Mouse (Mus musculus) cerebellum, postnatal 14 days (tissue): ENCODE measurements around the gene Adss.

ENCODE experiments used
- DNase-seq, 2 experiments: peaks; one replicate each; pipeline ENCODE4 v3.0.0; 2021; ENCODE audit warnings: mixed read lengths in 2 of 2

Adss gene

GRCm38 (mm10) chr1:177727883-177728525 lies 68.3 kb downstream of the Adss start:
- DNase-seq: no peak

- DNase-seq: no peak
These were observed 69.4 kb downstream of the Adss start for GRCm38 (mm10) chr1:177726870-177727269.

- DNase-seq: no peak
These were observed 72.5 kb downstream of the Adss start for GRCm38 (mm10) chr1:177723786-177724185.

- DNase-seq: no peak
These were observed 77.3 kb downstream of the Adss start for GRCm38 (mm10) chr1:177719029-177719427.

- no peak for DNase-seq
These were observed 77.8 kb downstream of the Adss start for GRCm38 (mm10) chr1:177718340-177719028.

GRCm38 (mm10) chr1:177717057-177717835 lies 79.1 kb downstream of the Adss start:
- DNase-seq: peak; percentile 26 to 29

GRCm38 (mm10) chr1:177716448-177716847 lies 79.9 kb downstream of the Adss start:
- no peak for DNase-seq

- DNase-seq: no peak
These were observed 81.8 kb downstream of the Adss start for GRCm38 (mm10) chr1:177714397-177715012.

GRCm38 (mm10) chr1:177713635-177714396 lies 82.5 kb downstream of the Adss start:
- no peak for DNase-seq
